Mouse (Mus musculus) hindbrain, embryonic 16.5 days (tissue): ENCODE results near the gene Rock2. TPM values are rescaled to one million over a fixed set of nuclear protein-coding genes. Genes with fewer than 3 reads are reported as not detected.

ENCODE experiments used
- ATAC-seq: fragments of 200-750 bp; cut with Nextera tagmentation; 2 replicates; pipeline ENCODE4 v1.8.0; 2017; ENCODE audit warnings: moderate TSS enrichment, moderate library complexity
- H3K27ac ChIP-seq: fragments of 300-500 bp; sonication (generic); 2 replicates; pipeline ENCODE4 v1.5.1; 2014; ENCODE audit warnings: low read depth, mild to moderate bottlenecking, control low read depth, low read length, moderate library complexity
- H3K27me3 ChIP-seq: fragments of 300-500 bp; sonication (generic); replicated peaks from 2 replicates; pipeline ENCODE4 v1.6.1; 2014; ENCODE audit warnings: low read length; ENCODE audit not compliant: control insufficient read depth, insufficient read depth
- H3K36me3 ChIP-seq: fragments of 300-500 bp; sonication (generic); 2 replicates; pipeline ENCODE4 v1.6.1; 2014; ENCODE audit warnings: mild to moderate bottlenecking, low read length, moderate library complexity, mixed read lengths; ENCODE audit not compliant: control insufficient read depth, insufficient read depth
- H3K4me1 ChIP-seq: fragments of 300-500 bp; sonication (generic); 2 replicates; pipeline ENCODE4 v1.6.1; 2014; ENCODE audit warnings: low read depth, low read length; ENCODE audit not compliant: control insufficient read depth, insufficient read depth
- H3K4me2 ChIP-seq: fragments of 300-500 bp; sonication (generic); 2 replicates; pipeline ENCODE4 v1.6.1; 2014; ENCODE audit warnings: mild to moderate bottlenecking, low read length, control low read depth, moderate library complexity
- H3K4me3 ChIP-seq: fragments of 300-500 bp; sonication (generic); 2 replicates; pipeline ENCODE4 v1.5.1; 2014; ENCODE audit warnings: mild to moderate bottlenecking, low read length, control low read depth, moderate library complexity
- H3K9ac ChIP-seq: fragments of 300-500 bp; sonication (generic); 2 replicates; pipeline ENCODE4 v1.6.1; 2014; ENCODE audit warnings: low read depth, mild to moderate bottlenecking, control low read depth, low read length, moderate library complexity
- H3K9me3 ChIP-seq: fragments of 300-500 bp; sonication (generic); 2 replicates; pipeline ENCODE4 v1.6.1; 2014; ENCODE audit warnings: mild to moderate bottlenecking, low read length, moderate library complexity; ENCODE audit not compliant: control insufficient read depth
- WGBS: fragments of 180-500 bp; shearing (Covaris S2); extraction: QIAGEN DNeasy Blood & Tissue Kit; methylation state at CpG from one replicate; pipeline ENCODE4 v1.1.7; 2014; 5-methylcytosine and 5-hydroxymethylcytosine counted together
- polyA plus RNA-seq: library from polyadenylated mRNA; unstranded; fragments of >200 nt; fragmentation: Nextera tagmentation; extraction: Ambion mirVana; gene quantifications from 2 replicates; pipeline ENCODE4 v1.2.1, GENCODE M21; 2015

Gene Rock2
- polyA plus RNA-seq, 1 experiment from 2014 or later = 9.6 TPM

- Histone ChIP-seq H3K4me3 (no peak overlapping the region), H3K9me3 (no peaks in the 10 kb centered on the region), H3K27ac (no peak overlapping the region), H3K27me3 (no peaks in the 10 kb centered on the region), H3K9ac (no peak overlapping the region), H3K4me1 (peaks cover 10% of the 10 kb centered on the region; the same call in 1 of the 2 replicates), H3K36me3 (no peaks in the 10 kb centered on the region), H3K4me2 (no peak overlapping the region)
- WGBS = 86% methylated on average over 4 of the region's 4 CpGs
- no peak for ATAC-seq
These were observed 36.6 kb upstream of the Rock2 start for GRCm38 (mm10) chr12:16858081-16858480.

- Histone ChIP-seq H3K36me3 (no peaks in the 10 kb centered on the region), H3K27me3 (no peaks in the 10 kb centered on the region), H3K27ac (no peak overlapping the region), H3K9ac (no peak overlapping the region), H3K4me2 (no peak overlapping the region), H3K4me1 (peaks cover 10% of the 10 kb centered on the region; the same call in 1 of the 2 replicates), H3K4me3 (no peak overlapping the region), H3K9me3 (no peaks in the 10 kb centered on the region)
- no peak for ATAC-seq
- 89% methylated on average over 2 of the region's 2 CpGs for WGBS
These were observed 34.9 kb upstream of the Rock2 start for GRCm38 (mm10) chr12:16859781-16860180.

DNA sequence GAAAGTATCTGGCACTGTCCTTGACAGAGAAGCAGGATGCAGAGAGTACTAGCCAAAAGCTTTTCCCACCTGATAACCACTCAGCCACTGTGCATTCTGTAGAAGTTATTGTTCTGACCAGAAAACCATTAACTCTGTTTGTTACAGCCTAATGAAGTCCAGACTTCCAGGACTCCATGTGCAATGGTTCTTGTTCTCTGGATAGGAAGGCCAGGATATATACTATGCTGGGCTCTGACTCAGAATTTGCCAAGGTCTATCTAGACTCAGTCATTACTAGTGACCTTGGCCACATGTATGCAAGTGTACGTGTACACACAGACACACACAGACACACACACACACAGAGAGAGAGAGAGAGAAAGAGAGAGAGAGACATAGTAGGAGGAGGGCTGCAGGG is 34.2 kb upstream of the Rock2 start:
- Histone ChIP-seq H3K27ac (no peak overlapping the region), H3K4me3 (no peak overlapping the region), H3K4me1 (peaks cover 7% of the 10 kb centered on the region; the same call in 1 of the 2 replicates), H3K27me3 (no peaks in the 10 kb centered on the region), H3K9me3 (no peaks in the 10 kb centered on the region), H3K9ac (no peak overlapping the region), H3K4me2 (no peak overlapping the region), H3K36me3 (no peaks in the 10 kb centered on the region)
- ATAC-seq = no peak
- WGBS = 77% methylated on average over 1 of the region's 1 CpGs

GRCm38 (mm10) chr12:16860961-16861360 is 33.7 kb upstream of the Rock2 start:
- H3K9me3 ChIP-seq = no peaks in the 10 kb centered on the region
- H3K4me1 ChIP-seq = peaks cover 4% of the 10 kb centered on the region; the same call in 1 of the 2 replicates
- no peak overlapping the region for H3K4me3 ChIP-seq
- no peak overlapping the region for H3K4me2 ChIP-seq
- WGBS = 71% methylated on average over 3 of the region's 3 CpGs
- ATAC-seq = no peak
- no peaks in the 10 kb centered on the region for H3K36me3 ChIP-seq
- no peak overlapping the region for H3K9ac ChIP-seq
- no peak overlapping the region for H3K27ac ChIP-seq
- H3K27me3 ChIP-seq = no peaks in the 10 kb centered on the region

GRCm38 (mm10) chr12:16864477-16864876 is 30.2 kb upstream of the Rock2 start:
- Histone ChIP-seq H3K4me2 (no peak overlapping the region), H3K4me1 (no peaks in the 10 kb centered on the region), H3K27ac (no peak overlapping the region), H3K36me3 (no peaks in the 10 kb centered on the region), H3K9ac (no peak overlapping the region), H3K27me3 (no peaks in the 10 kb centered on the region), H3K9me3 (no peaks in the 10 kb centered on the region), H3K4me3 (no peak overlapping the region)
- no peak for ATAC-seq
- 91% methylated on average over 4 of the region's 4 CpGs for WGBS

GRCm38 (mm10) chr12:16865871-16866270 is 28.8 kb upstream of the Rock2 start:
- Histone ChIP-seq H3K4me2 (no peak overlapping the region), H3K9me3 (no peaks in the 10 kb centered on the region), H3K9ac (no peak overlapping the region), H3K4me3 (no peak overlapping the region), H3K27ac (no peak overlapping the region), H3K27me3 (no peaks in the 10 kb centered on the region), H3K4me1 (peaks cover 8% of the 10 kb centered on the region), H3K36me3 (no peaks in the 10 kb centered on the region)
- 82% methylated on average over 3 of the region's 3 CpGs for WGBS
- ATAC-seq = no peak

- 58% methylated on average over 3 of the region's 3 CpGs for WGBS
- H3K4me3 ChIP-seq = no peak overlapping the region
- ATAC-seq = no peak
- H3K27me3 ChIP-seq = no peaks in the 10 kb centered on the region
- H3K36me3 ChIP-seq = no peaks in the 10 kb centered on the region
- no peak overlapping the region for H3K27ac ChIP-seq
- H3K9me3 ChIP-seq = no peaks in the 10 kb centered on the region
- peaks cover 8% of the 10 kb centered on the region for H3K4me1 ChIP-seq
- H3K9ac ChIP-seq = no peak overlapping the region
- H3K4me2 ChIP-seq = no peak overlapping the region
These were observed 28.2 kb upstream of the Rock2 start for GRCm38 (mm10) chr12:16866460-16866859.

GRCm38 (mm10) chr12:16867306-16867705 is 27.4 kb upstream of the Rock2 start:
- no peak for ATAC-seq
- Histone ChIP-seq H3K4me1 (peaks cover 8% of the 10 kb centered on the region), H3K9me3 (no peaks in the 10 kb centered on the region), H3K27ac (no peak overlapping the region), H3K4me3 (no peak overlapping the region), H3K4me2 (no peak overlapping the region), H3K36me3 (no peaks in the 10 kb centered on the region), H3K9ac (no peak overlapping the region), H3K27me3 (no peaks in the 10 kb centered on the region)
- WGBS = 64% methylated on average over 7 of the region's 7 CpGs

GRCm38 (mm10) chr12:16868618-16869017 is 26.1 kb upstream of the Rock2 start:
- H3K4me3 ChIP-seq = no peak overlapping the region
- WGBS = 77% methylated on average over 6 of the region's 6 CpGs
- no peaks in the 10 kb centered on the region for H3K27me3 ChIP-seq
- H3K27ac ChIP-seq = no peak overlapping the region
- no peaks in the 10 kb centered on the region for H3K36me3 ChIP-seq
- peaks cover 8% of the 10 kb centered on the region for H3K4me1 ChIP-seq
- ATAC-seq = no peak
- H3K4me2 ChIP-seq = no peak overlapping the region
- no peaks in the 10 kb centered on the region for H3K9me3 ChIP-seq
- no peak overlapping the region for H3K9ac ChIP-seq
